Mouse (Mus musculus) CH12.LX (cell line): ENCODE results near the gene Sftpa1.

Experiments
- CHD1 ChIP-seq: IDR thresholded peaks from 2 replicates; pipeline ENCODE4 v1.6.1; 2012; ENCODE audit warnings: low read depth, low read length, improper control_type of control experiment, inconsistent platforms
- CTCF ChIP-seq, 2 experiments: IDR thresholded peaks in 1 of 2; conservative IDR thresholded peaks in 1 of 2; 2 replicates each; pipeline ENCODE4 v1.5.1; 2011 to 2012; ENCODE audit warnings: low read depth in 2 of 2, low read length in 2 of 2, improper control_type of control experiment in 1 of 2, inconsistent platforms in 1 of 2, mild to moderate bottlenecking in 1 of 2, moderate library complexity in 1 of 2
- ETS1 ChIP-seq: conservative IDR thresholded peaks from 2 replicates; pipeline ENCODE4 v1.6.1; 2012; ENCODE audit warnings: low read depth, mild to moderate bottlenecking, inconsistent platforms, low read length, improper control_type of control experiment, moderate library complexity
- GABPA ChIP-seq: IDR thresholded peaks from 2 replicates; pipeline ENCODE4 v1.6.1; 2012; ENCODE audit warnings: low read depth, low read length, improper control_type of control experiment, inconsistent platforms; ENCODE audit not compliant: insufficient replicate concordance
- MAX ChIP-seq: IDR thresholded peaks from 2 replicates; pipeline ENCODE4 v1.6.1; 2011; ENCODE audit warnings: low read length, improper control_type of control experiment
- NRF1 ChIP-seq: IDR thresholded peaks from 2 replicates; pipeline ENCODE4 v1.6.1; 2014; ENCODE audit warnings: low read depth, mild to moderate bottlenecking, inconsistent platforms, low read length, improper control_type of control experiment, moderate library complexity
- PAX5 ChIP-seq: IDR thresholded peaks from 2 replicates; pipeline ENCODE4 v1.6.1; 2012; ENCODE audit warnings: low read length, inconsistent platforms, mixed read lengths
- RCOR1 ChIP-seq: conservative IDR thresholded peaks from 2 replicates; pipeline ENCODE4 v1.6.1; 2012; ENCODE audit warnings: low read depth, mild to moderate bottlenecking, inconsistent platforms, low read length, improper control_type of control experiment
- ZC3H11A ChIP-seq: IDR thresholded peaks from 2 replicates; pipeline ENCODE4 v1.6.1; 2012; ENCODE audit warnings: low read depth, mild to moderate bottlenecking, inconsistent platforms, low read length, improper control_type of control experiment
- ZMIZ1 ChIP-seq: IDR thresholded peaks from 2 replicates; pipeline ENCODE4 v1.6.1; 2012; ENCODE audit warnings: low read depth, mild to moderate bottlenecking, inconsistent platforms, low read length, improper control_type of control experiment
- ZNF384 ChIP-seq: IDR thresholded peaks from 2 replicates; pipeline ENCODE4 v1.6.1; 2012; ENCODE audit warnings: low read depth, low read length, improper control_type of control experiment, inconsistent platforms

DNA sequence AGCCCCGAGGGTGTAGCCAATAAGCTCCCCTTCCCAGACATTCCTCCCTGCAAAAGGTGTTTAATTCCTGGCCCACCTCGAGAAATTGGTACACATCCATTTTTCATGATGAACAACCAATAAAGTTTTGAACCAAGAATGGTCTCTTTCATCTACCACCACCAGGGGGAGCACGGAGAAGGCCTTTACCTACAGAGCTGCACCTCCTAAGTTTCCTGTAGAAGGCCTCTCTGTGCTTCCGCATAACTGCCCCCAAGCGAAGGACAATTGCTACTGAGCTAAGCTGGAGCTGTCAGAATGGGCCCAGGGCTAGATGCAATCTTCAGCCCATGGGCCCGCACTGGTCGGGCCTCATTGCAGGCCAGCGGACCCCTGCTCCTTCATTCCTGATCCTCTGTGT lies 40.8 kb upstream of the Sftpa1 start:
- TF ChIP-seq PAX5 (no peak), NRF1 (no peak), CTCF (conservative IDR thresholded peaks at IDR 0.05 in 1 of 2, IDR thresholded peaks at IDR 0.05 in 1 of 2; ENCODE audit: low read depth in 2 of 2, low read length in 2 of 2) (peak; percentile 67 to 80), ZC3H11A (no peak), GABPA (no peak), ZMIZ1 (no peak), ZNF384 (no peak), MAX (no peak), RCOR1 (no peak), CHD1 (no peak), ETS1 (no peak)
